Mouse (Mus musculus) kidney, adult 2 months (tissue): ENCODE measurements at regions not wholly inside any gene's neighbourhood (a gene's known extent, or its start where the extent isn't known, plus 50 kb on each side); places are given as distances from the start of the nearest gene placed in this dataset.

Experiments used
- CTCF ChIP-seq: fragments of 200-500 bp; conservative IDR thresholded peaks from 2 replicates; pipeline ENCODE4 v1.5.1; 2011; ENCODE audit warnings: low read depth, mild to moderate bottlenecking, control low read depth, low read length, moderate library complexity, mixed read lengths; ENCODE audit not compliant: insufficient read depth, insufficient read length
- POLR2A ChIP-seq: fragments of 200-500 bp; IDR thresholded peaks from one replicate; pipeline ENCODE4 v1.6.1; 2011; ENCODE audit warnings: low read depth, low read length, control low read depth

DNA sequence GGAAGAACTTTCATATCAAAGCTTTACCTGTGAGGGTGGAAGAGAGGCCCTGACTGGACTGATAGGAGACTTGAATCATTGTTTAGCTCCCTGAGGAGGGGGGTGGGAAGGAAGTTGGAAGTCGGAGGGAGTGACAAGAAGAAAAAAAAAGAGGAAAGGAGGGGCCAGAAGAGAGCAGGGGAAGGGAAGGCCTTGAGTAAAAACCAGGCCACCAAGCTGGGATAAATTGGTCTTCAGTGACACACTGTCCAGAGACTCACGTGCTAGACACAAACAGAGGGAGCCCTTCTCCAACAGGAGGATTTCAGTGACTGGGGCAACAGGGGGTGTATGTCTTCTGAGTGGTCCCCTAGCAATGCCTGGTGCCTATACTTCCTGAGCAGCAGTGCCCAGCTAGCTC is 172.9 kb downstream of the Dact1 start:
- TF ChIP-seq CTCF, result no peak
- TF ChIP-seq POLR2A, result no peak
